Mouse (Mus musculus): Measurements from ENCODE around the gene Rasal1. TPM values are rescaled to one million over a fixed set of nuclear protein-coding genes. Genes with fewer than 3 reads are reported as not detected.
A peak's percentile ranks its signal among the peaks of the same experiment; 100 is the strongest.

The Rasal1 gene
- polyA plus RNA-seq (2015; fragmentation: Nextera tagmentation; extraction: Ambion mirVana) = 0.11 and 0.15 TPM in 2 replicates

- Histone ChIP-seq H3K4me2 (ENCODE audit: low read depth, low read length) (peak within 1 kb of the TSS; percentile 58), H3K4me1 (ENCODE audit: control insufficient read depth, low read depth, low read length) (peaks cover 12% of the 10 kb centered on the region), H3K27me3 (ENCODE audit: control insufficient read depth, insufficient read depth, low read depth, low read length) (peaks cover 35% of the 10 kb centered on the region), H3K27ac (ENCODE audit: low read length) (no peak within 1 kb of the TSS), H3K9ac (ENCODE audit: low read depth, low read length) (peak within 1 kb of the TSS; percentile 10; the same call in 1 of the 2 replicates), H3K4me3 (ENCODE audit: low read depth, low read length) (peak within 1 kb of the TSS; percentile 41), H3K36me3 (ENCODE audit: control insufficient read depth, insufficient read depth) (no peaks in the 10 kb centered on the region), H3K9me3 (replicated peaks; ENCODE audit: control insufficient read depth, low read length) (no peaks in the 10 kb centered on the region)
- peak; percentile 65 for ATAC-seq (ENCODE audit: low read depth)
- WGBS (ENCODE audit: insufficient replicate concordance) = under 1% methylated on average over 42 of the region's 53 CpGs
Measured at GRCm38 (mm10) chr5:120648569-120649373, at the start of gene Rasal1. Gene Rasal1, plus strand, starts transcription at chr5:120648812.

- Histone ChIP-seq H3K9ac (ENCODE audit: low read depth, low read length) (no peak overlapping the region), H3K4me3 (ENCODE audit: low read depth, low read length) (no peak overlapping the region), H3K27ac (ENCODE audit: low read length) (peak overlapping the region; percentile 64), H3K4me2 (ENCODE audit: low read depth, low read length) (peak overlapping the region; percentile 43), H3K27me3 (ENCODE audit: control insufficient read depth, insufficient read depth, low read depth, low read length) (no peaks in the 10 kb centered on the region), H3K4me1 (ENCODE audit: control insufficient read depth, low read depth, low read length) (peaks cover 28% of the 10 kb centered on the region), H3K36me3 (ENCODE audit: control insufficient read depth, insufficient read depth) (no peaks in the 10 kb centered on the region), H3K9me3 (replicated peaks; ENCODE audit: control insufficient read depth, low read length) (no peaks in the 10 kb centered on the region)
- WGBS (ENCODE audit: insufficient replicate concordance) = 26% methylated on average over 6 of the region's 6 CpGs
- ATAC-seq (ENCODE audit: low read depth) = peak; percentile 96
Measured at GRCm38 (mm10) chr5:120599625-120600024, 49.0 kb upstream of the Rasal1 start.

GRCm38 (mm10) chr5:120600946-120601668 lies 47.5 kb upstream of the Rasal1 start:
- no peak overlapping the region for H3K4me3 ChIP-seq (ENCODE audit: low read depth, low read length)
- no peak overlapping the region for H3K4me2 ChIP-seq (ENCODE audit: low read depth, low read length)
- no peak; the same call in 1 of the 2 replicates for ATAC-seq (ENCODE audit: low read depth)
- no peak overlapping the region for H3K27ac ChIP-seq (ENCODE audit: low read length)
- H3K36me3 ChIP-seq (ENCODE audit: control insufficient read depth, insufficient read depth) = no peaks in the 10 kb centered on the region
- H3K9me3 ChIP-seq (replicated peaks; ENCODE audit: control insufficient read depth, low read length) = no peaks in the 10 kb centered on the region
- no peaks in the 10 kb centered on the region for H3K27me3 ChIP-seq (ENCODE audit: control insufficient read depth, insufficient read depth, low read depth, low read length)
- whole genome bisulfite sequencing (ENCODE audit: insufficient replicate concordance) = 59% methylated on average over 11 of the region's 11 CpGs
- no peak overlapping the region for H3K9ac ChIP-seq (ENCODE audit: low read depth, low read length)
- peaks cover 33% of the 10 kb centered on the region for H3K4me1 ChIP-seq (ENCODE audit: control insufficient read depth, low read depth, low read length)

GRCm38 (mm10) chr5:120602210-120602609 lies 46.4 kb upstream of the Rasal1 start:
- H3K4me3 ChIP-seq (ENCODE audit: low read depth, low read length) = no peak overlapping the region
- no peak for ATAC-seq (ENCODE audit: low read depth)
- no peaks in the 10 kb centered on the region for H3K9me3 ChIP-seq (replicated peaks; ENCODE audit: control insufficient read depth, low read length)
- H3K4me1 ChIP-seq (ENCODE audit: control insufficient read depth, low read depth, low read length) = peaks cover 33% of the 10 kb centered on the region
- H3K9ac ChIP-seq (ENCODE audit: low read depth, low read length) = no peak overlapping the region
- no peaks in the 10 kb centered on the region for H3K27me3 ChIP-seq (ENCODE audit: control insufficient read depth, insufficient read depth, low read depth, low read length)
- 86% methylated on average over 12 of the region's 12 CpGs for WGBS (ENCODE audit: insufficient replicate concordance)
- H3K36me3 ChIP-seq (ENCODE audit: control insufficient read depth, insufficient read depth) = no peaks in the 10 kb centered on the region
- H3K27ac ChIP-seq (ENCODE audit: low read length) = no peak overlapping the region
- H3K4me2 ChIP-seq (ENCODE audit: low read depth, low read length) = no peak overlapping the region

- H3K9ac ChIP-seq (ENCODE audit: low read depth, low read length) = no peak overlapping the region
- 82% methylated on average over 7 of the region's 7 CpGs for WGBS (ENCODE audit: insufficient replicate concordance)
- ATAC-seq (ENCODE audit: low read depth) = no peak
Measured at GRCm38 (mm10) chr5:120603515-120603914, 45.1 kb upstream of the Rasal1 start.

GRCm38 (mm10) chr5:120604839-120605238 lies 43.8 kb upstream of the Rasal1 start:
- H3K27me3 ChIP-seq (ENCODE audit: control insufficient read depth, insufficient read depth, low read depth, low read length) = no peaks in the 10 kb centered on the region
- peak; percentile 41 for ATAC-seq (ENCODE audit: low read depth)
- no peaks in the 10 kb centered on the region for H3K36me3 ChIP-seq (ENCODE audit: control insufficient read depth, insufficient read depth)
- H3K27ac ChIP-seq (ENCODE audit: low read length) = no peak overlapping the region
- H3K4me1 ChIP-seq (ENCODE audit: control insufficient read depth, low read depth, low read length) = peaks cover 20% of the 10 kb centered on the region
- no peaks in the 10 kb centered on the region for H3K9me3 ChIP-seq (replicated peaks; ENCODE audit: control insufficient read depth, low read length)
- H3K9ac ChIP-seq (ENCODE audit: low read depth, low read length) = peak overlapping the region; percentile 23; the same call in 1 of the 2 replicates
- H3K4me2 ChIP-seq (ENCODE audit: low read depth, low read length) = peak overlapping the region; percentile 61
- peak overlapping the region; percentile 35 for H3K4me3 ChIP-seq (ENCODE audit: low read depth, low read length)
- 2% methylated on average over 6 of the region's 6 CpGs for WGBS (ENCODE audit: insufficient replicate concordance)

More at GRCm38 (mm10) chr5:120603515-120603914, 45.1 kb upstream of the Rasal1 start:
- no peak overlapping the region for H3K27ac ChIP-seq (ENCODE audit: low read length)
- H3K9me3 ChIP-seq (replicated peaks; ENCODE audit: control insufficient read depth, low read length) = no peaks in the 10 kb centered on the region
- H3K4me2 ChIP-seq (ENCODE audit: low read depth, low read length) = no peak overlapping the region
- no peaks in the 10 kb centered on the region for H3K36me3 ChIP-seq (ENCODE audit: control insufficient read depth, insufficient read depth)
- H3K4me1 ChIP-seq (ENCODE audit: control insufficient read depth, low read depth, low read length) = peaks cover 33% of the 10 kb centered on the region
- H3K4me3 ChIP-seq (ENCODE audit: low read depth, low read length) = no peak overlapping the region
- no peaks in the 10 kb centered on the region for H3K27me3 ChIP-seq (ENCODE audit: control insufficient read depth, insufficient read depth, low read depth, low read length)

- ATAC-seq (ENCODE audit: low read depth) = 0 out of 2 replicates have a peak, but pooled peaks have one; percentile 9
- no peaks in the 10 kb centered on the region for H3K27me3 ChIP-seq (ENCODE audit: control insufficient read depth, insufficient read depth, low read depth, low read length)
- WGBS (ENCODE audit: insufficient replicate concordance) = 4% methylated on average over 10 of the region's 10 CpGs
Measured at GRCm38 (mm10) chr5:120605241-120605661, 43.4 kb upstream of the Rasal1 start.

GRCm38 (mm10) chr5:120605688-120606087 lies 42.9 kb upstream of the Rasal1 start:
- H3K9me3 ChIP-seq (replicated peaks; ENCODE audit: control insufficient read depth, low read length) = no peaks in the 10 kb centered on the region
- H3K4me3 ChIP-seq (ENCODE audit: low read depth, low read length) = peak overlapping the region; percentile 35
- no peak overlapping the region for H3K27ac ChIP-seq (ENCODE audit: low read length)
- H3K9ac ChIP-seq (ENCODE audit: low read depth, low read length) = no peak overlapping the region; the same call in 1 of the 2 replicates
- H3K4me1 ChIP-seq (ENCODE audit: control insufficient read depth, low read depth, low read length) = peaks cover 11% of the 10 kb centered on the region
- H3K36me3 ChIP-seq (ENCODE audit: control insufficient read depth, insufficient read depth) = no peaks in the 10 kb centered on the region
- no peaks in the 10 kb centered on the region for H3K27me3 ChIP-seq (ENCODE audit: control insufficient read depth, insufficient read depth, low read depth, low read length)
- under 1% methylated on average over 8 of the region's 8 CpGs for WGBS (ENCODE audit: insufficient replicate concordance)
- peak; percentile 71 for ATAC-seq (ENCODE audit: low read depth)
- peak overlapping the region; percentile 61 for H3K4me2 ChIP-seq (ENCODE audit: low read depth, low read length)

More at GRCm38 (mm10) chr5:120605241-120605661, 43.4 kb upstream of the Rasal1 start:
- Histone ChIP-seq H3K36me3 (ENCODE audit: control insufficient read depth, insufficient read depth) (no peaks in the 10 kb centered on the region), H3K9me3 (replicated peaks; ENCODE audit: control insufficient read depth, low read length) (no peaks in the 10 kb centered on the region), H3K9ac (ENCODE audit: low read depth, low read length) (peak overlapping the region; percentile 23; the same call in 1 of the 2 replicates), H3K4me3 (ENCODE audit: low read depth, low read length) (peak overlapping the region; percentile 35), H3K4me2 (ENCODE audit: low read depth, low read length) (peak overlapping the region; percentile 61), H3K4me1 (ENCODE audit: control insufficient read depth, low read depth, low read length) (peaks cover 16% of the 10 kb centered on the region), H3K27ac (ENCODE audit: low read length) (no peak overlapping the region; the same call in 1 of the 2 replicates)
